Mouse (Mus musculus): ENCODE measurements around the gene Sult2b1. TPM values are rescaled to one million over a fixed set of nuclear protein-coding genes. Genes with fewer than 3 reads are reported as not detected.
A peak's percentile ranks its signal among the peaks of the same experiment; 100 is the strongest.

Gene Sult2b1
- polyA plus RNA-seq, 1 experiment from 2014 or later: 8.6 TPM

DNA sequence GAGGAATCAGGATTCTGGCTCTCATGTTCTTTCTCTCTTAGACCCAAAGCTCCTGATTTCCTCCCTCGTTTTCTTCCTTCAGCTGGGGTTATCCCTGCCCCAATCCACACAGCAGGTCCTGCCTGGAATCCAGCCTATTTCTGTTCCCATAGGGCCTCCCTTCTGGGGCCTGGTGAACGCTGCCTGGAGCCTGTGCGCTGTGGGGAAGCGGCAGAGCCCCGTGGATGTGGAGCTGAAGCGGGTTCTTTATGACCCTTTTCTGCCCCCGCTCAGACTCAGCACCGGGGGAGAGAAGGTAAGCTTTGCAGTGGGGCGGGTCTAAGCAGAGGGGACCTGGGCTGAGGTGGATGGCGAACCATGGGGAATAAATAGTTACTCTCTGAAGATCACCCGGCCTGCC, 83.4 kb downstream of the Sult2b1 start:
- Histone ChIP-seq H3K4me3 (replicated peaks) (peak overlapping the region; percentile 58), H3K27ac (replicated peaks) (peak overlapping the region; percentile 81; the same call in 1 of the 2 replicates), H3K4me2 (peak overlapping the region; percentile 96), H3K27me3 (replicated peaks) (0 out of 2 replicates have a peak, but pooled peaks cover 5% of the 10 kb centered on the region), H3K9ac (replicated peaks) (peak overlapping the region; percentile 80), H3K9me3 (replicated peaks) (no peaks in the 10 kb centered on the region), H3K4me1 (peaks cover 61% of the 10 kb centered on the region), H3K36me3 (no peaks in the 10 kb centered on the region)
- no peak for ATAC-seq (ENCODE audit: low FRiP score)
- WGBS: 26% methylated on average over 11 of the region's 11 CpGs

DNA sequence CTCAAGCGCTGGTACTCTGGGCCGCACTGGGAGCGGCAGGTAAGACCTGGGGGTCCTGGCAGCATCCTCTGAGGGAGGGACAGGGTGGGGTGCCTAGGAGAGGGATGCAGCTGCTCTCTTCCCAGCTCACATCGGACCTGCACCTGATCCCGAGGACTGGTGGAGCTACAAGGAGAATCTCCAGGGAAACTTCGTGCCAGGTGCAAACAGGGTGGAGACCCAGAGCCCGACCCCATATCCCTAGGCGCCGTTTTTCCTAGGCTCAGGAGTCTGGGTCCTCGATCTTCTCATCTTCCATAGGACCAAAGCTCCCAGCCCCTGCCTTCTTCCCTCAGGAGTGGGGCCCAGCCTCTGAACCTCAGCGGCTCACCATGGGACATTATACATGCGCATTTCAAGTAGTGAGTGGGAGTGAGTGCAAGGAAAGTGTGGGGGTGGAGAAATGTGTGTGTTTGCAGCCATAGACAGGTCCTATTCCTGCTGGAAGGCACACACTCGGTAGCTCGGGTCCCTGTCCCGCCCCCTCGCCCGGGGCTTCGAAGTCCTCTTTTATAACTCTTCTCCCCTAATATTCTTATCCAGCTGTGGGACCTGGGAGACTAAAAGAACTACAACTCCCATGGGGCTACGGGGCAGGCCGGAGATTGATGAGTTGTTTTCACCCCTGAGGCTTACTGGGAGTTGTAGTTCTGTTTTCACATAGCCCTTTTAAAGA, 84.0 kb downstream of the Sult2b1 start:
- ATAC-seq (ENCODE audit: low FRiP score): 0 out of 2 replicates have a peak, but pooled peaks have one; percentile 1
- Histone ChIP-seq H3K4me3 (replicated peaks) (peak overlapping the region; percentile 58), H3K36me3 (no peaks in the 10 kb centered on the region), H3K27me3 (replicated peaks) (0 out of 2 replicates have a peak, but pooled peaks cover 5% of the 10 kb centered on the region), H3K9me3 (replicated peaks) (no peaks in the 10 kb centered on the region), H3K4me1 (peaks cover 55% of the 10 kb centered on the region), H3K4me2 (peak overlapping the region; percentile 96), H3K9ac (replicated peaks) (peak overlapping the region; percentile 80), H3K27ac (replicated peaks) (peak overlapping the region; percentile 81)
- WGBS: under 1% methylated on average over 20 of the region's 20 CpGs

- peak; percentile 6 for ATAC-seq (ENCODE audit: low FRiP score)
- Histone ChIP-seq H3K9ac (replicated peaks) (peak within 1 kb of the TSS; percentile 80), H3K4me2 (peak within 1 kb of the TSS; percentile 96), H3K36me3 (no peaks in the 10 kb centered on the region), H3K27ac (replicated peaks) (peak within 1 kb of the TSS; percentile 81), H3K27me3 (replicated peaks) (0 out of 2 replicates have a peak, but pooled peaks cover 5% of the 10 kb centered on the region), H3K4me3 (replicated peaks) (peak within 1 kb of the TSS; percentile 58), H3K4me1 (peaks cover 51% of the 10 kb centered on the region), H3K9me3 (replicated peaks) (no peaks in the 10 kb centered on the region)
- WGBS: under 1% methylated on average over 36 of the region's 36 CpGs
These were observed 84.8 kb downstream of the Sult2b1 start, which contains the start of gene Car11 for GRCm38 (mm10) chr7:45699523-45700141. TSS of gene Car11 (plus strand) at chr7:45699843.

DNA sequence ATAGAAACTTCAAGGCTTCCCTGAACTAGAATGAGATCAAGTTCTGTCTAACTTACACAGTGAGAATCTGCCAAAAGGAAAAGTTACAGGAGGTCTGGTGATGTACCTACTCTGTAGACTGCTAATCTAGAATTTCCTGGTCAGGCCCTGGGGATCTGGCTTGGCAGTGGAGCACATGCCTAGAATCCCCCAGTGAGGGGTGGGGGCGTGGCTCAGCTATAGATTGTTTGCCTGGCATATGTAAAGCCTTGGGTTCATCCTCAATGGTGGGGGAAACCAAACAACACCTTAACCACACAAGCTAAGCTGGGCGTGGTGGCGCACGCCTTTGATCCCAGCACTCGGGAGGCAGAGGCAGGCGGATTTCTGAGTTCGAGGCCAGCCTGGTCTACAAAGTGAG, 86.6 kb downstream of the Sult2b1 start:
- Histone ChIP-seq H3K9me3 (replicated peaks) (no peaks in the 10 kb centered on the region), H3K4me3 (replicated peaks) (no peak overlapping the region), H3K36me3 (no peaks in the 10 kb centered on the region), H3K27me3 (replicated peaks) (0 out of 2 replicates have a peak, but pooled peaks cover 5% of the 10 kb centered on the region), H3K4me2 (no peak overlapping the region), H3K27ac (replicated peaks) (no peak overlapping the region), H3K4me1 (peaks cover 38% of the 10 kb centered on the region), H3K9ac (replicated peaks) (no peak overlapping the region)
- WGBS: 85% methylated on average over 6 of the region's 7 CpGs
- ATAC-seq (ENCODE audit: low FRiP score): no peak

- 7% methylated on average over 6 of the region's 6 CpGs for WGBS
- Histone ChIP-seq H3K4me3 (replicated peaks) (no peak overlapping the region), H3K27me3 (replicated peaks) (0 out of 2 replicates have a peak, but pooled peaks cover 5% of the 10 kb centered on the region), H3K36me3 (no peaks in the 10 kb centered on the region), H3K9ac (replicated peaks) (no peak overlapping the region), H3K4me1 (peaks cover 14% of the 10 kb centered on the region), H3K9me3 (replicated peaks) (no peaks in the 10 kb centered on the region), H3K27ac (replicated peaks) (no peak overlapping the region), H3K4me2 (no peak overlapping the region)
- ATAC-seq (ENCODE audit: low FRiP score): no peak
These were observed 89.4 kb downstream of the Sult2b1 start for GRCm38 (mm10) chr7:45695098-45695497.

DNA sequence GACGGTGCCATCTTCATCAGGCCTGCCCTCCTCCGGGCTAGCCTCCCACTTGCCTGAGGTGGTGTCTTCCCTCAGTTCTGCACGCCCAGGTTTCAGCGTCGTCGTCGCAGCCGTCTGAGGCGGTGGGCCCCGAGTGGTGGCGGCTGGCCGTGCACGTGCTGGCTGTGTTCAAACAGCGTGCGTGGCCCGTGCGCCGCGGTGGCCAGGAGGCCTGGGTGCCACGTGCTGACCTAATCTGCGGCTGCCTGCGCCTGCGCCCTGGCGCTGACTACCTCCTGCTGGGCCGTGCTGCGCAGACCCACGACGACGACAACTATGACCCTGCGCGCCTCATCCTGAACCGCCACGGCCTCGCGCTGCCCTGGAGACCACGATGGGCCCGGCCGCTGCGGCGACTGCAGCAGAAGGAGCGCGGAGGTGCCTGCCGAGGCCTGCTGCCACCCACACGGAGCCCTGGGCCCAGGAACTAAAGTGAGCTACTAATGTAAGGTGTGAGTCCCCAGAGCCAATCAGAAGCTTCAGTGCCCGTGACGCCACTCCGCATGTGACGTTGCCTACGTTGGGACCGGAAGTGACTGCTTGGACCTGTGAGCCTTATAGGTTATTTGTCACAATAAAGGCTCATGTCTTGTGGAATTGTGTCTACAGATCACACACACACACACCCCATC, 90.4 kb downstream of the Sult2b1 start, which contains the start of gene Sec1:
TSS of gene Sec1 (minus strand) at position 482 of the 671 bp plus-strand sequence.
- Histone ChIP-seq H3K4me1 (peaks cover 4% of the 10 kb centered on the region; the same call in 1 of the 2 replicates), H3K4me3 (replicated peaks) (no peak within 1 kb of the TSS), H3K27ac (replicated peaks) (no peak within 1 kb of the TSS), H3K27me3 (replicated peaks) (0 out of 2 replicates have a peak, but pooled peaks cover 5% of the 10 kb centered on the region), H3K4me2 (no peak within 1 kb of the TSS), H3K9ac (replicated peaks) (no peak within 1 kb of the TSS), H3K36me3 (no peaks in the 10 kb centered on the region), H3K9me3 (replicated peaks) (no peaks in the 10 kb centered on the region)
- no peak for ATAC-seq (ENCODE audit: low FRiP score)
- 88% methylated on average over 50 of the region's 50 CpGs for WGBS

DNA sequence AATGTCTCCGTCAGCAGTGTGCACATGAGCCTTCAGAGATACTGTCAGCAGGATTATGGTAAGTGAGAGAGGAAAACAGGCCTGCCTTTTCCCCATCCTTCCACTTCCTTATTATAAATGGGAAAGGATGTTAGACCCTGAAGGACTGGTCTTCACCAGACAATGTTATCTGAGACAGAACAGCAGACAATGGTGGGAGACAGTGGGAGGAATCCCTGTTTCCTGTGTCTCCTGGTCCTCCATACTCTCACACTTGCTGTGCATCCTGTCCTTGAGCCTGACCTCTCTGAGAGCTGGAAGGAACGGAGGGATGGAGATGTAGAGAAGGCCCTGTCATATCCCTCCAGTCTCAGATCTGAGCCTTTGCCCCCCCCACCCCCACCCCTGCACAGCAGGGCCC, 92.1 kb downstream of the Sult2b1 start:
- no peak for ATAC-seq (ENCODE audit: low FRiP score)
- Histone ChIP-seq H3K4me2 (no peak overlapping the region), H3K9me3 (replicated peaks) (no peaks in the 10 kb centered on the region), H3K27me3 (replicated peaks) (no peaks in the 10 kb centered on the region), H3K4me3 (replicated peaks) (no peak overlapping the region), H3K36me3 (no peaks in the 10 kb centered on the region), H3K9ac (replicated peaks) (no peak overlapping the region), H3K27ac (replicated peaks) (no peak overlapping the region), H3K4me1 (no peaks in the 10 kb centered on the region)
- WGBS: 92% methylated on average over 2 of the region's 2 CpGs

DNA sequence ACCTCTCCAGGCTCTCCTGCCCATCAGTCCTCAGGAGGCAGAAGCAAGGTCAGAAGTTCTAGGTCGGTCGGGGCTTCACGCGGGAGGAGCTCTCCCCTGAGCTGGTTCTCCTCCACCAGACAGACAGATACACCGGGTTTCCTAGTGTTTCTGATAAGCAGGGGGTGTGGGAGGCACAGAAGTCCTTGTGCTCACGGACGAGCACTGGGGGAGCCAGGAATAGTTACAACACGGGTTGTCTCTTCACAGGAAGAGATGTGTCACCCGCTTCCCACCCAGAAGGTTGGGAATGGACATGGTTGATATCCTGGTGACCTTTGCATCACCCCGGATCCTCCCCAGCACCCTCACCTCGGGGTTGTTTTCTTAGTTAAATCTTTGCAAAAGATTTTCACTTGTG, 94.7 kb downstream of the Sult2b1 start:
- H3K4me2 ChIP-seq: no peak overlapping the region
- WGBS: 86% methylated on average over 11 of the region's 11 CpGs
- H3K36me3 ChIP-seq: no peaks in the 10 kb centered on the region
- H3K4me1 ChIP-seq: peaks cover 6% of the 10 kb centered on the region
- no peak overlapping the region for H3K27ac ChIP-seq (replicated peaks)
- no peak overlapping the region for H3K4me3 ChIP-seq (replicated peaks)
- H3K27me3 ChIP-seq (replicated peaks): no peaks in the 10 kb centered on the region
- no peak for ATAC-seq (ENCODE audit: low FRiP score)
- no peak overlapping the region for H3K9ac ChIP-seq (replicated peaks)
- H3K9me3 ChIP-seq (replicated peaks): no peaks in the 10 kb centered on the region

GRCm38 (mm10) chr7:45689099-45689498, 95.4 kb downstream of the Sult2b1 start:
- no peak overlapping the region for H3K4me2 ChIP-seq
- no peaks in the 10 kb centered on the region for H3K36me3 ChIP-seq
- no peak overlapping the region for H3K27ac ChIP-seq (replicated peaks)
- WGBS: 55% methylated on average over 6 of the region's 6 CpGs
- H3K4me1 ChIP-seq: peaks cover 6% of the 10 kb centered on the region
- no peaks in the 10 kb centered on the region for H3K27me3 ChIP-seq (replicated peaks)
- H3K9ac ChIP-seq (replicated peaks): no peak overlapping the region
- no peak for ATAC-seq (ENCODE audit: low FRiP score)
- no peak overlapping the region for H3K4me3 ChIP-seq (replicated peaks)
- no peaks in the 10 kb centered on the region for H3K9me3 ChIP-seq (replicated peaks)

DNA sequence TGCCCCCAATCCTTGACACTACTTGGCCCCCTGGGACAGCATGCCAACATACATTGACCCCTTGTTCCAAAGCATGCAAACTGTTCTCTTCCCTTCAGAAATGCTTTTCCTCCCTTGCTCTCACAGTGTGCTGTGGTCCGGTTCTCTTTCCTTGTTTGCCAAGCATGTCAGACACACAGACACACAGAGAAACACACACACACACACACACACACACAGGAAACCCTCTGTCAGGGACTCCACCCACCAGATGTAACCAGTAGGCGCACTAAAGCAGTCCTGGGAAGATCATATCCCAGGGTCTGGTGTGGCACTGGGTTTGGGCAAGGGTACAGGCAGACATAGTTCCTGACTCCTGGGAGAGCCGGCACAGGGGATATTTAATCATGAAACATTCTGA, 97.6 kb downstream of the Sult2b1 start:
- Histone ChIP-seq H3K4me2 (no peak overlapping the region), H3K9ac (replicated peaks) (no peak overlapping the region), H3K4me1 (peaks cover 12% of the 10 kb centered on the region), H3K9me3 (replicated peaks) (no peaks in the 10 kb centered on the region), H3K27ac (replicated peaks) (no peak overlapping the region), H3K27me3 (replicated peaks) (no peaks in the 10 kb centered on the region), H3K36me3 (no peaks in the 10 kb centered on the region), H3K4me3 (replicated peaks) (no peak overlapping the region)
- WGBS: 66% methylated on average over 3 of the region's 3 CpGs
- no peak for ATAC-seq (ENCODE audit: low FRiP score)

GRCm38 (mm10) chr7:45685811-45686210, 98.7 kb downstream of the Sult2b1 start:
- ATAC-seq (ENCODE audit: low FRiP score): no peak
- Histone ChIP-seq H3K27me3 (replicated peaks) (no peaks in the 10 kb centered on the region), H3K4me3 (replicated peaks) (no peak overlapping the region), H3K36me3 (no peaks in the 10 kb centered on the region), H3K9me3 (replicated peaks) (no peaks in the 10 kb centered on the region), H3K9ac (replicated peaks) (no peak overlapping the region), H3K4me2 (no peak overlapping the region), H3K4me1 (peaks cover 12% of the 10 kb centered on the region), H3K27ac (replicated peaks) (no peak overlapping the region)
- WGBS: 67% methylated on average over 10 of the region's 10 CpGs
